Mouse (Mus musculus): ENCODE measurements at regions not wholly inside any gene's neighbourhood (a gene's known extent, or its start where the extent isn't known, plus 50 kb on each side); places are given as distances from the start of the nearest gene placed in this dataset.

DNA sequence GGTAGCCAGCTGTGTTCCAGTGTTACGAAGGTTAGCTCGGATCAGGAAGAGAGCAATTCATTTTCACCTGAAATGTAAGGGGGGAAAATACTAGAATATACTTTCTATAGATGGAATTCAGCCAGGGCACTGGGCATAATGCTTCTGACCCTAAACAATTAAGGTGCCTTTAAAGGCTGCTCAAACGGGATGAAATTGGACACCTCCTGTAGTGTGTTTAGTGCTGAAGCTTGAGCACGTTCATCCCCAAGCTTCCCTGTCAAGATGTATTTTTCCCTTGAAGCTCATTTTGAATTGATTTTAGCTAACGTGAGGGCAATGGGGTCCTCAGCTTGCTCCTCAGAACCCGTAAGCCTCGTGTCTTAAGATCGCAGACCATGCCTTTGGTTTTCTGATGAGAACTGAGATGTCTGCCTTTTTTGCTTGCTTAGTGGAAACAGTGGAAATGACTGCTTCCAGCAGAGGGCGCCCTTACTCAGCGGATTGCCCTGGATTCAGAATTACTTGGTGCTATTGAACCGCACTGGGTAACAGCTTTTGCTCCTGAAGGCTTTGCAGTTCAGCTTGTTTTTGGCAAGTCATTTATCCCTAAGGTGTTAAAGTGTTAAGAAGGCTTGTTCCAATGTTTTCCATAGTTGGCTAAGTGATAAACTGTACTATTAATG is 74.6 kb upstream of the Fermt1 start:
- peak; percentile 65 for DNase-seq

DNA sequence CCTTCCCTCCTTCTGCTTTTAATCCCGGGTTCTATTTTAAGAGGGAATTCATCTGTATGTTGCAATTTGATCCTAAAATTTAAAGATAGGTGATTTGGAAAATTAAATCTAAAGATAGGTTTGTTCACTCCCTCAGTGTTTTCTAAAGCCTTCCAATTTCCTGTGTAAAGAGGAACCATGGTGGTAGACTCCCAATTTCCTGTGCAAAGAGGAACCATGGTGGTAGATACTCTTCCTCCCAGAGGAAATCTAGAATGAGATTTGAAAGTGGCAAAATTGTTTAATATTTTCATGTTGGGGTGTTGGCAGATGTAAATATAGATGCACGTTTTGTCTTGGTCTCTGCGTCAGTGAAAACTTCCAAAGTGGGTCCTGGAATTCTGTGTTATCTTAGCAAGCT is 75.5 kb upstream of the Fermt1 start:
- no peak for DNase-seq

DNA sequence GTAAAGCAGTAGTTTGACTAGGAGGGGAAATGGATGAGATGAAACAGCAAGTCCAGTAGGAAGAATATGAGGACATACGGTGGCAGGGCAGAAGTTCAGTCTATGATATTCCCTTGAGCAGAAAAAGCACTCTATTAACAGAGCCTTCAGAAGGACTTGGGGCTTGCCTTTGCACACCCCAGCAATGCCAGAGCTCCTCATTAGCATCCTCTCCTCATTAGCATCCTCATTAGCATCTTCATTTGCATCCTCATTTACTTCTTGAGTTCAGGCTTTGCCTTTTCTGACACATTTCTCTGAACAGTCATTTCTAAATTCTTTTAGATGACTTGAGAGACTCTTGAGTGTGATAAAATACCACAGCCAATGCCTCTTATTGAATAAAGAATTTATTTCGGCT is 81.3 kb upstream of the Fermt1 start:
- DNase-seq = no peak

DNA sequence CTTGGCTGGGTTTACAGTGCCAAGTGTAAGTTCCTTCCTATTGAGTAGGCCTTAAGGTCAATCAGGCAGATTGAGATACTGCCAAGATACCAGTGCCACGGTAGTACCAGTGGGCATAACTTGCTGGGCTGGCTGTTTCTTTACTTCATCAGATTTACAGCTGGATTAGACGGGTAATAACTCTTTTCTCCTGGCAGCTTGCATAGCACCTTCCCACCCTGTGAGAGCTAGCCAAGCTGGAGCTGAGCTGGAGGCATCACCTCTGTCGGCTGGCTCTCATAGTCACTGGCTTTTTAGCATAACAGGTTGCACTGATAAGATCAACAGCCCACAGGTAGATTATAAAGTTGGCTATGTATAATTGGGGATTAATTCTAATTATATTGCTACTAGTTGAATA is 89.7 kb upstream of the Fermt1 start:
- DNase-seq = no peak

DNA sequence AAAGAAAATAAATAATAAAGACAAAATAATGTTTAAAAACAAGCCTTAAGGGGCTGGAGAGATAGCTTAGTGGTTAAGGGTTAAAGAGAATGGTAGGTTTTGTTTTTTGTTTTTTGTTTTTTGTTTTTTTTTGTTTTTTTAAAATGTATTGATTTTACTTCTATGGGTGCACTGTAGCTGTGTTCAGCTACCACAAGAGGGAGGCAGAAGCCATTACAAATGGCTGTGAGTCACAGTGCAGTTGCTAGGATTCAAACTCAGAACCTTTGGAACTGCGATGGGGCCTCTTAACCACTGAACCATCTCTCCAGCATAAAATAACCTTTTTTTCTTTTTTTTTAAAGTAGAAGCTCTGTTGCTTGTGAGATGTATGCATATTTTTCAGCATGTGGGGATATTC is 95.0 kb upstream of the Fermt1 start:
- DNase-seq = no peak

DNA sequence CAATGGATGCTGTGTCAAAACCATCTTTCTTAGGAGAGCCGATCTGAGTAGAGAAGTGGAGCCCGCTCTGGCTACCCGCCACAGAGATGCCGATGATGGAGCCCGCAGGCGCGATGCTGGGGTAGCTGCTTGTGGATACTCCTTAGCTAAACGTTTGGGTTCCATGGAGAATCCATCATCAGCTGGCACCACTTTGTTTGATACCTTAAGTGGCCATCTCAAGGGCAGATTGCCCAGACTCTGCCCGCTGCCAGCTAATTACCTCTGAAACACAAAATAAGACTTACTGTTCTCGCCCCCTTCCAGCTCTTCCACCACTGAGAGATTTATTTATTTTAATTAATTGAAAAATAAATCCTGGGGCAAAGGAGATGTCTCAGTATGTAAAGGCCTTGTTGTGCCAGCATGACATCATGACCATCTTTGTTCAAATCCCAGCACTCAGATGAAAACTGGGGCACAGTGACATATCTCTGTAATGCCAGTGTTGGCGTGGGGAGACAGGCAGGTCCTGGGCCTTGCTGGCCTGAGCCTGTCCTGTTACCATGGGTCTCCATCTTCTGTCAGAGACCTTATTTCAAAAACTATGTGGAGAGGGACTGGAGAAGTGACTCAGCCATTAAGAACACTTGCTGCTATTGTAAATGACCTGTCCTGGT is 132.1 kb upstream of the Fermt1 start:
- no peak for DNase-seq

DNA sequence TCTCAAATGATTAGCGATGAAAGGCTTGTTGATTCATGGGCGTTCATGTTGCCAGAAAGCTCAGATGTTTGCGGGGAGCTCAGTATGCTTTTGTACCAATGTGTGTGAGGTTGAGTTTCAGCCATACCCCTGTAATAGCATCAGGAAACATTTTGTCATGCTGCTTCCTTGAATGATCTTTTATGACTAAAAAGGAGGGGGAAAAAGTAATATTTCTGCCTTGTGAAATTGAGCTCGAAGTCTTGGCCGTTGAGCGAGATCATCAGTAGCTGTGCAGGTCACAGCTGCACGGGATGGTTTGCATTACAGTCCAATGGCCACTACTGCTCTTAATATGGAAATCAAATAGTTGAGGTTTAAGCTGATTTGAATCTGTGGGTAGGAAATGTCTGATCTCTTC is 145.3 kb upstream of the Fermt1 start:
- DNase-seq = no peak

DNA sequence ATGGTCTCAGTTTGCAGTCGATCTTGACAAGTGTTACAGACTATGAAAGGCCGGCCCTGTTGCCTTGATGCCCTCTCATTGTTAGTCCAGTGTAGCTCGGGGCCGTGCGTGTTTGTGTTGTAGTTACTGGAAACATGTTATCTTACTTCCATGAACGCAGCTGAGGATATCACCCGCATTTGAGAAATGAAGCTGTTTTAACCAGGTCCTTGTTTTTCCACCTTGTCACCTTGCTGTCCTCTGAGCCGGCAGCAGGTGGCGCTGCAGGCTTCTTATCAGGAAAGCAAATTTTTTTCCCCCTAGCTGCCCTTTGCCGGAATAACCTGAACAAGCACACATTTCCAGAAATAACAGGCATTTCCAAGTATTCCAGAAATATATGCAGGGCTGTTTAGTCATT is 167.9 kb upstream of the Fermt1 start:
- peak; percentile 55 for DNase-seq

DNA sequence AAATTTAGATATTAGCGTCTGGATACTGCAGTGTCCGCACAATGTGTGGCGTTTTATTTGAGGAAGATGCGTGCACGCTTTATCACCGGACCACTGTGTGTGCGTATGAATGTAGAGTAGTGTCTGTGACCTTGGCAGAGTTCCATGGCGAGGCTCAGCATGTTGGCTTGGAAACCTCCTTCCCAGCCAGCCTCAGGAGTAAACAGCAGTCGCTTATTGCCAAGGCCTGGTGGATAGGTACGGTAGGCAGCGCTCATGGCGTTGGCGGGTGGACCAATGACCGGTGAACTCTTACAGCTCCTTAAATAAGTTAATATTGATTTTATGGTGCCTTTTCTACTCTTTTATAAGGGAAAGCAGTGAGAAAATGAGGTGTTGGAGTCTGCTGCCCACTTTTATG is 172.9 kb upstream of the Fermt1 start:
- DNase-seq = no peak

DNA sequence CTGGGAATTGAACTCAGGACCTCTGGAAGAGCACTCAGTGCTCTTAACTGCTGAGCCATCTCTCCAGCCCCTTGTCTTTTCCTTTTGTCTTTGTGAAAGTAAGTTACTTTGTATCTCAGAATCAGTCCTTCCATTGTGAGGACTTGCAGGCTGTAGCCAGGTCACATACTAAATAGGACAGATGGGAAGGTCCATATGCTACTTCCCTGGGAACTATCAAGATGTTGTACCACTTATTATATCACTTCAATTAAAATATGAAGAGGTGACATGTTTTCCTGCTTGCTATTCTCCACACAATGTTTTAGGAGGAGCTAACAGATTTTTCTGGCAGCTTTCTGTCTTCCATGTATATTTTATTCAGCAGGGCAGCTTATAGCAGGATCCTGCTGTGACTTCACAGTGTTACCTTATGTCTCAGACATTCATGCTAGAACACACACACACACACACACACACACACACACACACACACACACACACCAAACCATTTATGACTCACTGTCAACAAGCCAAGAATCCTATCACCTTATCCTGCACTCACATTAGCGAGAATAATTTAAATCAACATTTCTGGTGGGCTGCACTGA is 179.6 kb upstream of the Fermt1 start:
- DNase-seq = no peak

DNA sequence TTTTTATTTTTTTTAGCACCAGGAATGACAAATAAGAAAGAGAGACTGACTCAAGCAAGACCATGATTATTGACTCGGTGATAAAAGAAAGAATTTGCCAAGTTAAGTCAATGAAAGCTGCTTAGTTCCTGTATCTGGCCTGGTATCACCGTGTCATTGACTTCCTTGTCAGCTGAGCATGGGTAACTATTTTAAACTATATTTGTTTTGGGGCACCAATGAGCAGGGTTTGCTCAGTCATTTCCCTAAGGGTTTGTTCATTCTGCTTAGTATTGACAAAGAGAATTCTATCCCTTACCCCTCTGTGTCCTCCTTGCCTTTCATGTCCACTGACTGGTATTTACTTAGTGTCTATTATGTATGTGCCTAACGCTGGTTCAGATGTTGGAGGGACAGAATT is 189.2 kb upstream of the Fermt1 start:
- no peak for DNase-seq

DNA sequence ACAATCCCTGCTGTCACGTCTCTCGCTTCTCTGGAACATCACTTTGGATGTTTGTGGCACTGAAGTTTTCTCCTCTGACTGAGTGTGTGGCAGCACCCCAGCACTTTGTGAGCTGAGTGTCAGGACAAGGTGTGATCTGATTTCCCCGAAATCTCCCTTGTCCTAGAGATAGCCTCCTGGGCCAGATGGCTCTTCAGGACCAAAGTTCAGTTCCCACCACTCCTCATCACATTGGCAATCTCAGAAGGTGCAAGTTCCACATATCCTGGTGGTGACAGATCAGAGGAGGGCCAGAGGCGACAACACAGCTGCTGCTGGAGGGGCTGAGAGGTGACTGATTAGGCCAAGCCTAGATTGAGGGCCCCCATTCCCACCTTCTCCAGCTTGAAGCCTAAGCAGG is 193.2 kb upstream of the Fermt1 start:
- no peak for DNase-seq

DNA sequence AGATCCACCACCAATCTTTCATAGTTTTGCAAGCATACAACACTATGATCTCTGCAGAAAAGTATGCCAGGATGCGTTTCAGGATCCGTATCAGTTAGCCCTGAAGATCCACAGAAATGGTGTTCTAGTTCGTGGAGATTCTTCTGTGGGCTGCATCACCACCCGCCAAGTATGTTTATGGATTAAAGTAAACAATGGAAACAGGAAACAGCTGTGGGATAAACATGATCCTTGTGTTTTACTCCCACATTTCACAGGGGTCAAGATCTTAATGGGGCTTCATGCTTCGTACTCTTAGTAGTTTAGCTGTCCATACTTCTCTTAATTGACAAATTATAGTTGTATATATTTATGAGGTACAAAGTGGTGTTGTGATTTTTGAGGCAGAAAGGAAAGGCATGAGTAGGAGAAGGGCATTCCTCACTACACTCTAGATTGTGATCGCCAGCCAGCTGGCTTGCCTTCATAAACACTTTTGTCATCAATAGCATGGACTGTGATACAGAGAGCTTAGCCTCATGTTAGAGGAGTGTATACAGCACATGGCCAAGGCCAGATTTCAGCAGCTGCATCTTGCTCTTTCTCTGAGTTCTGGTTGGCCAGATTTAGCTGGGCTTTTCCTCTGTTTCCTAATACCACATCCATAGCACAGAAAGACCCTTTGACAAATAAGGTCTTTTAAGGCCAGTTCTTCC is 195.8 kb upstream of the Fermt1 start:
- DNase-seq = no peak

DNA sequence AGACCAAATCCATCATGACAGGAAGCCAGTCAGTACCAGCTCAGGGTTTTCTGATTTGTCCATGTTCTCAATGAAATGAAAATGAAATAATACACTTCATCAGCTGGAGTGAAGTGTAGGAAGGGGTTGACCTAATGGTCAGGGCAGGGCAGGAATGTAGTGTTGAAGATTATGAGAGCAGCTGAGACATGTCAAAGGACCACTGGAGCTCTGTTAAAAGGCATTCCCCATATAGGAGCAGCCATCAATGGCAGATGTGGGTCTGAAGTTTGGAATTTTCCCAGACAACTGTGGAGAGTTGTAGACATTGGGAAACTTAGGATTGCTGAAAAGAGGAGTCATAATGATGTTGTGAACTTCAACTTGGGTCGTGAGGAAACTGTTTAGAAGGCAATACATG is 206.8 kb upstream of the Fermt1 start:
- no peak for DNase-seq

DNA sequence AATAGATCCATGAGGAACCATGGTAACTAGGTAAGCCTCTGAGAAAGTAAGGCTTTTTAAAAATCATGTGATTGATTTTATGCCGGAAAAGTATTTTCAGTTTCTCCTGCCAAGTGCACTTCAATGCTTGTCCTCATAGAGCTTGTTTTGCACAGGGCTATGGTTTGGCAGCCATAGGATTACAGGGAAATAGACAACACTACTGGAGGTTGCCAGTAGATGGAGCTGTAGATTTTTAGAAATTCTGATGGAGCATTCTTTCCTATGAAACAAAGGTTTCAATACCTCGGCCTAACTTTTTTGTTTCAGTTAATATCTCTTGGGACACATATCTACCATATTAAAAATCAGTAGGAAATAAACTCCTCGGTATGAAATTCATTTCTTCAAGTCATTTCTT is 210.8 kb upstream of the Fermt1 start:
- no peak for DNase-seq

DNA sequence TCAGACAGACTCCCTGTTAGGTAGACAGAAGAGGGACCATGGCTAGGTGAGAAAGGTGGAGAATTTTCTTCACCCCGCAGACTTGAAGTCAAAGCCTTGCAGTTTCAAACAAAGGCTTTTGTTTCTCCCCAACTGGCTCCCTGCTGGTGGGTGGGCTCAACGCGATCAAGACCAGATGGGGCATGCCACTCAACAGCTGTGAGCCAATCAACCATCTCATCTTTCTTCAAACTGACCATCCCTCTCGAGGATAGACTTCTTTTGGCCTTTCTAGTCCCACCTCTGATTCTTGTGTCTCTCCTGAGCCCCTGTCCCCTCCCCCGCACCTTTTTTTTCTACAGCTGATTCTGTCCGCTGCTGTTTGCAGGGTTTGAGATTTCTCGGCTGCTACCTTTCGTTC is 212.5 kb upstream of the Fermt1 start:
- no peak for DNase-seq

DNA sequence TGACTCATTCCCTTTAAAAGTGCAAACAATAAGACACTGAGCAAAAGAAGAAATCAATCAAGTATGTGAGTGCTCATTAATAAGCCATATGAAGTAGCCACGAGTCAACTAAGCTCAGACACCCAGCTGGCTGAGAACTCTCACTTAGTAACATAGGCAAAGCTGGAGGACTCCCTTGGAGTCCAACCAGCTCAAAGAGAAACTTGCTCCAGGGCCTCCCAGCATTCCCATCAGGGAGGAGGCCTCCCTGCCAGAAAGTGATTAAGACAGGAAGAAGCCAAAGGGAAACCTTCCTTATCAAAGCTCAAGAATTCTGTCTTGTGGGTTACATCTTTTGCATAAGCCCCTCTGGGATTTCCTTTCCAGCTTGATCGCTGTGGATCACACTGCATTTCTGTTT is 213.7 kb upstream of the Fermt1 start:
- DNase-seq = peak; percentile 6

DNA sequence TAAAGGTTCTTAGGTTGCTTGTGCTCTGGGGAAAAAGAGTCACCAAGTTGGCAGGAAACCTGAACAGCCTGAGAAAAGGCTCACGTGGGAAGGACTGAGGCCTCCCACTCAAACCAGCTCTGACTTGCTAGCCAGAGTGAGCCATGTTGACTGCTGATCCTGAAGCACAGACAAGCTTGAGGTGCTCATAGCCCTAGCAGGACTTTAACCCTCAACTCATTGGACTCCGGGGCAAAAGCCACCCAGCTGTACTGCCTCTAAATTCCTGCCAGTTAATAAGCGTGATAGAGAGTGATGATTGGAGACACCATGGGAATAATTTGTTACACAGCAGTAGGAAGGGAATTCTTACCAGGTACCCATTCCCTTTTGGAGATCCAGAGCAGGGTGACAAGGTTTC is 230.7 kb upstream of the Fermt1 start:
- DNase-seq = no peak

DNA sequence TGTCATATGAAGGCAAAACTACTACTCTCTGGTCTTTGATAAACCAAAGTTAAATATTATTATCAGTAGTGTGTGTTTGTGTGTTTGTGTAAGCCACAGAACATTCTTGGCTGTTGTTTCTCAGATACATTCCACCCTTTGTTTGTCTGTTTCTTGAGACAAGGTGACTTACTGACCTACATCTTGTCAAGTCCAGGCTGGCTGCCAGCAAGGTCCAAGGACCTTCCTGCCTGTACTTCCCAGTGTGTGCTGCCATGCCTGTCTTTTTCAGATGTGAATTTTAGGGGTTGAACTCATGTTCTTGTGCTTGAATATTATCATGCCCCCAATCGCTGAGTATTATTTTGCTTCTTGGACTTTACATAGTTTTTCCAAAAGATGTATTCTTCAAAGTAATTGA is 235.5 kb upstream of the Fermt1 start:
- no peak for DNase-seq

DNA sequence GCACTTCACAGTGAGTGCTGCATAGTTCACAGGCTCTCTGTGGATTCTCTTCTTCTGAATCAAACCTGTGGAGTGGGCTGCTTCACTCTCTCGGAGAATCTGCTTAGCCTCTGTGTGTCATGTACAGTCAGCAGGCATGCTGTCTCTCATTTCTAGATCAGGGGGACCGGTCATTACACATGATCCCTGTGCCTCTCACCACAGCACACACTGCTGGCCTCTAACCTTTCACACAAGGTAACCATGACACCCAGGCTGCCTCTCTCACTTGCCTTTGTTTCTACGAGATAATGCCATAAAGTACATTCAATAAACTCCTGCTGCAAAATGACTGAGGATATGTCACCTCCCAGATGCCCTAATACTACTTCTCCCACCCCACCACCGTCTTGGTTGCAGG is 237.2 kb upstream of the Fermt1 start:
- DNase-seq = no peak

DNA sequence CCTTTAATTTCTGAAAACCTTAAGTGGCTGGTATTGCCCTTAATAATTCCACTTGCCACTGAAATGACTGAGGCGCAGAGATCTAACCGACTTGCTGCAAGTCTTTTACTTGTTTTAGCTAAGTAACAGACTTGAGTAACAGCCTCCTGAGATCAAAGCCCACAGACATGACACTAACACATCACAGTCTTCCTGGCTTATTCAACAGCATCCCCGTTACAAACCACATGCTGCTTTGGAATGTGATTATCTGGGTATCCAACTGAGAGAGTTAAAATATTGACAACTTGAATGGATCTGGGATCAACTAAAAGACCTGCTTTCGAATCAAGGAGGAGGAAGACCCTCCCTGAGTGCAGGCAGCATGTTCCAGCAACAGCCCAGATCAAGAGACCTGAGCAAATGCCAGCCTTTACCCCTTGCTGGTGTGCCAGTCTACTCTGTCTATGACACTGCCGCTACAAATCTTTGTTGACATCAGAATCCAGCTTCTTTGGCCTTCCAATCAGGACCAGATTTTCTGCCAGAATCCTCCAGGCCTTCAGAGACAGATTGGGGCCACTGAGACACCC is 258.7 kb upstream of the Fermt1 start:
- DNase-seq = no peak

DNA sequence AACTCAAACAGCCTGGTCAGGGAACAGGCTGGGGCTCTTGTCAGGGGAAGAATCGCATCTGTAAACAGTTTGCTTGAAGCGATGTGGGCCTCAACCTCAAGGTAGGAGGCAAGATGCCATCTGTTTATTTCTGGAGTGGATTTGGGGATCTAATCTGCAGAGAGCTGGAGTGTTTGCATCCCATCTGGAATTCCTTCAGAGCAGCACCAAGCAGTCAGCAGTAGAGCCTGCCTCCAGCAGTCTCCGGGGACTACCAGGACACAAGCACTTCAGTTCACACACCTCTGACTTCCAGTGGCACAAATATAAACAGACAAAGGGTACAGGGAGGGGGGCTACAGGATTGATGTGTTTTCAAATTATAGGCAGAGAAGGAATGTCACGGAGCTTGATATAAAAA is 262.8 kb upstream of the Fermt1 start:
- DNase-seq = no peak

DNA sequence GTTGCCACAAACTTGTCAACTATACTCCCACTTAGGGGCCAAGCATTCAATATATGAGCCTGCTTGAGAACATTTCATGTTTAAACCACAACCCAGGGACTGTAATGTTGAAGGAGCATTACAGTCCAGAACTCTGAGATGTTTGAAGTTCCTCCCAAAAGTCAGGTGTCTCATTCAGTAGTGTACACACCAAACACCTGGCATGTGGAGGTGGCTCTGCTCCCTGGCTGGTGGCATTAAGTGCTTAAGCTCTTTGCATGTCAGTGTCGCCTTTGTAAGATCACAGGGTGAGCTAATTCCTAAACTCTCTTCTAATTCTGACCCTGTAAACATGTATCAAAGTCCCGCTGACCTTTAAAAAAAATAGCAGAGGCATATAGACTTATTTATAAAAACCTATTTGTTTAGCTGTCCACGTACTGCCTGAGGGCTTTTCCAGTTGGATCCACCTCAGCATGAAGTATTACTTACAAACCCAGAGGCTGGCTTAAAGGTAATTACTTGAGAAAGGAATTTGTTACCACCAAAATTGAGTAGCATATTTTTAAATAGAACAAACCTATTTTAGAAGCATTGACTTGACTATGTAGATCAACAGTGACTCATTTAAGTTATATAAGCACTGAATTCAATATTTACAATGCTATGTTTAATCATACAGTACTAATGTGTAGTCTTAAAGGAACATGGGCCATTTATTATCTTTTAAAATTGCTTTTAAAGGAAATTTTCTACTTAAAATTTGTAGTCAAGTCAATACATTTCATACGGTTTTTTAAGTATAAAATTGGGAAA is 276.3 kb upstream of the Fermt1 start:
- no peak for DNase-seq
